Mouse (Mus musculus) E14TG2a.4 (cell line): ENCODE measurements around the gene Gm13277.
"Not testable (repeated sequence)": the region's sequence is repeated elsewhere in the genome, so short reads cannot be mapped to it uniquely, and the experiment has no call there.

Source experiments
- CTCF ChIP-seq: conservative IDR thresholded peaks from 2 replicates; pipeline ENCODE4 v1.5.1; 2014; ENCODE audit warnings: low read length
- NANOG ChIP-seq: IDR thresholded peaks from 2 replicates; pipeline ENCODE4 v1.6.1; 2014; ENCODE audit warnings: borderline replicate concordance, low read length, mixed read lengths
- POU5F1 ChIP-seq: IDR thresholded peaks from 2 replicates; pipeline ENCODE4 v1.6.1; 2014; ENCODE audit warnings: low read length, borderline replicate concordance

DNA sequence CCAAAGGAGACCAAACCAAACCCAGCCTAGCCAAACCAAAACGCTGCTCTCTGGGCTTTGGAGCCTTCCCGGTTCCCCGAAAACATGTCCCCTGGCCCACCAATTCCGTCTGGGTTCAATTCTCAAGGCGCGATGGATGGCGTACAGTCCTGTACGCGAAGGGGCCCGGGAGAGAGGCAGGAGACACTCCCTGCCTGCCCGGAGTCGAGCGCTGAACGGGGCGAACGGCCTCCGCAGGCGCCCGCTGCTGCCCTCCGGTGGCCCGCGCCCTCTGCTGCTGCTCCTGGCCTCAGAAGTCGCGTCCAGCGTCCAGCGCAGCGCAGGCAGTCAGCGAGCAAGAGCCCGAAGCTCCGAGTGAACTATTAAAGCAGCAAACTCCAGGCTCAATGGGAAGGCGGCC is 6.1 kb upstream of the Gm13277 start:
- TF ChIP-seq CTCF, POU5F1, NANOG: not testable (repeated sequence)
